Mouse (Mus musculus): ENCODE results near the gene Prss36. TPM values are rescaled to one million over a fixed set of nuclear protein-coding genes. Genes with fewer than 3 reads are reported as not detected.

Prss36 gene
- polyA plus RNA-seq, 1 experiment from 2014 or later = 10.9 TPM

DNA sequence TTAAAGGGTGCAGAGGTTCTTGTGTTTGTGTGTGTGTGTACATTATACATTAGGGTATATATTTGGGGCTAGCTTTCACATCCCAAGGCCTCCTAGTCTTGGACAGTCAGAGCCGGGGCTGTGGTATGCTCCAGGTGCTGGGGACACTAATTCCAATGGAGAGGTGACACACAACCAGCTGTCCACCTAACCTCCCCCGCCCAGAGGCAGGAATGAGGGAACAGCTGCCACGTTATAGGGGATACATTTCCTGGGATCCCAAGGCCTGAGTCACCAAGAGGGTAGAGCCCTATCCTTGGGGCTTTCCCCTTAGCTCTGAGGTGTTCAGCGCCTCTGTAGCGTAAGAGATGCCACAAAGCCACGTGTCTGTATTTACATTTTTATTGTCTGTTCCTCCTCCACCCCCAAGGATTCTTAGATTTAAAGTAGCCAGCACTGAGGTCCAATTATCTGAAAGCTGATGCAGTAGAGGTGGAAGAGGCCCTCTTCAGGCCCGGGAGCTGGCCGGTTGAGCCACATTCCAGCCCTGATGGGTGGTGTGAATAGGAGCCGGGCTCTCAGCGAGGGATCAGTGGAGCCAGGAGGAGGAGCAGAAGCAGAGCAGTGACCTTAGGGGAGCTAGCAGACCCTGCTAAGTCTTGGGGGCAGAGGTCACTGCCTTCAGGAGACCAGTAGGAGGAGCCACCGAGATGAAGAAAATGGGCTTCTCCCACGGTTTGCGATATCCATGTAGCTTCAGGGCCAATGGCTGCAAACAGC lies 14.1 kb downstream of the Prss36 start:
- H3K9ac ChIP-seq = no peak overlapping the region
- no peaks in the 10 kb centered on the region for H3K27me3 ChIP-seq (replicated peaks)
- no peak overlapping the region for H3K4me3 ChIP-seq (replicated peaks)
- peaks cover 35% of the 10 kb centered on the region for H3K4me1 ChIP-seq
- peak overlapping the region; percentile 22 for H3K4me2 ChIP-seq
- H3K36me3 ChIP-seq = no peaks in the 10 kb centered on the region
- peak overlapping the region; percentile 95 for H3K27ac ChIP-seq
- 26% methylated on average over 13 of the region's 13 CpGs for WGBS
- ATAC-seq (ENCODE audit: insufficient read depth, low FRiP score, low read depth) = peak; percentile 29
- no peaks in the 10 kb centered on the region for H3K9me3 ChIP-seq

DNA sequence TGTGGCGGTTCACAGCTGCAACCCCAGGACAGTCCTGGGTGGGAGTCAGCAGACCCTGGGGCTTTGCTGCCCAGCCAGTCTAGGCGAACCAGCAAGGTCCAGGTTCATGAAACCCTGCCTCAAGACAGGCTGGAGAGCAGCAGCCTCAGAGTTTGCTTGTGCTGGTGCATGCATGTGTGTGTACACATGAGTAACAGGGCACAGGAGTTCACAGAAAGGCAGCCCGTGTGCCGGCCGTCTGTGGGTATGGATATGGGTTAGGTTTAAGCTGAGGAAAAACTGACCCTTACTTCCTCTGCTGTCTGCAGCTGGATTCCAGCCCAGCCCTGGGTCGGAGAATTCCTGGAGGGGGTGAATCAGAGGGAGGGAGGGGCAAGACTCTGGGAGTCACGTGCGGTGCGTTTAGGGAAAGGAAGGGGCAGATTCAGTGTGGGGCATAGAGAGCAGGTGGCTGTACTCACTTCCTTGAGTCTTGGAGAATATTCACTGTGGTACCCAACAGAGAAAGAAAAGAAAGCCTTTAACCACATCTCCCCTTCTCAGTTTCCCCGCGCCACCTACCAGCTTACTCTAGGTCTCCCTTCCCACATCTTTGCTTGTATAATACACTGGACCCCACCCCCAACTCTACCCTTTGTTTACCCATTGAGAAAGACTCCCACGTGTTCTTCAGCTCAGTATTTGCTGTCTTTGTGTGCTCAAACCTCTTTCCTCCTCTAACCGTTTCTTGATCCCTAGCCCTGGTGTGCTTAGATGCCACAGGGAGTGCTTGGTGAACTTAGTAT lies 15.0 kb downstream of the Prss36 start:
- 0 out of 2 replicates have a peak overlapping the region, but pooled peaks have one; percentile 9 for H3K4me3 ChIP-seq (replicated peaks)
- H3K4me1 ChIP-seq = peaks cover 40% of the 10 kb centered on the region

DNA sequence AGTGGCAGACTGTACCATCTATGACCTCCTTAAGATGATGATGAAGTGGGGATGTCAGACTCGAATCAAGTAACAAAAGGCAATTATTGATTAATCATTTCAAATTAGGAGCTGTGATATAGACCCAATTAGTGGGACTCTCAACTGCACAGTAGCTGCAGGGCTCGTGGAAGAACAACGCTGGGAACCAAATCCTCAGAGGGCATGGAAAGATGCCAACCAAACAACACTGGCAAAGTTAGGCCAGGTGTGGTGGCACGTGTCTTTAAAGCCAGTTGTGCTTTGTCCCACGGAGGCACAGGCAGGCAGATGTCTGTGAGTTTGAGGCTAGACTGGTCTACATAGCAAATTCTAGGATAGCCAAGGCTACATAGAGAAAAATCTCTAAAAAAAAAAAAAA lies 15.9 kb downstream of the Prss36 start:
- peak overlapping the region; percentile 47; the same call in 1 of the 2 replicates for H3K4me3 ChIP-seq (replicated peaks)
- H3K27ac ChIP-seq = peak overlapping the region; percentile 95
- no peaks in the 10 kb centered on the region for H3K9me3 ChIP-seq
- H3K4me1 ChIP-seq = peaks cover 44% of the 10 kb centered on the region
- H3K9ac ChIP-seq = no peak overlapping the region
- no peak for ATAC-seq (ENCODE audit: insufficient read depth, low FRiP score, low read depth)
- H3K27me3 ChIP-seq (replicated peaks) = no peaks in the 10 kb centered on the region
- 69% methylated on average over 5 of the region's 5 CpGs for WGBS
- peaks cover 4% of the 10 kb centered on the region; the same call in 1 of the 2 replicates for H3K36me3 ChIP-seq
- H3K4me2 ChIP-seq = peak overlapping the region; percentile 51; the same call in 1 of the 2 replicates

More for the DNA sequence above, 15.0 kb downstream of the Prss36 start:
- Histone ChIP-seq H3K36me3 (no peaks in the 10 kb centered on the region; the same call in 1 of the 2 replicates), H3K4me2 (peak overlapping the region; percentile 19), H3K27ac (peak overlapping the region; percentile 95), H3K27me3 (replicated peaks) (no peaks in the 10 kb centered on the region), H3K9me3 (no peaks in the 10 kb centered on the region), H3K9ac (no peak overlapping the region)
- WGBS = 23% methylated on average over 13 of the region's 13 CpGs
- ATAC-seq (ENCODE audit: insufficient read depth, low FRiP score, low read depth) = peak; percentile 12

DNA sequence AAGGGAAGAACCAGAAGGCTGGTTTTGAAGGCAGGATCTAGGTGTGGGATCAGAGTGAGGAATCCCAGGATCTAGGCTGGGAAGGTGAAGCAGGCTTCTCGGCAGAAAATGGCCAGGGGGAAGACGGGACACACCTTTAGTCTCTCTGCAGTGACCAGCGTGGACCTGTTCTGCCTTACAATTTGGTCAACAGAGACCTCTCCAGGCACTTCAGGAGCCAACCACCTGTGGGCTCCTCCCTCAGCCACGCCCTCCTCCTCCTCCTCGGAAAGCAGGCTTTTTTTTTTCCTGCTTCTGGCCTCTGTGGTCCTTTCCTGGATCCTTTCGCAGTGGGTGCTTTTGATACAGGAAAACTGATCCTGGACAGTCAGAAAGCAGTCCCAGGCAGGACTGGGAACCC lies 16.6 kb downstream of the Prss36 start, which contains the start of gene Prss8:
TSS of gene Prss8 (minus strand) at position 182 of the 400 bp plus-strand sequence.
- ATAC-seq (ENCODE audit: insufficient read depth, low FRiP score, low read depth) = peak; percentile 47; the same call in 1 of the 2 replicates
- peak within 1 kb of the TSS; percentile 46 for H3K9ac ChIP-seq
- peaks cover 42% of the 10 kb centered on the region for H3K4me1 ChIP-seq
- H3K4me3 ChIP-seq (replicated peaks) = peak within 1 kb of the TSS; percentile 47
- 17% methylated on average over 6 of the region's 6 CpGs for WGBS
- H3K36me3 ChIP-seq = peaks cover 8% of the 10 kb centered on the region; the same call in 1 of the 2 replicates
- H3K27me3 ChIP-seq (replicated peaks) = no peaks in the 10 kb centered on the region
- peak within 1 kb of the TSS; percentile 95 for H3K27ac ChIP-seq
- H3K4me2 ChIP-seq = peak within 1 kb of the TSS; percentile 51
- H3K9me3 ChIP-seq = no peaks in the 10 kb centered on the region

DNA sequence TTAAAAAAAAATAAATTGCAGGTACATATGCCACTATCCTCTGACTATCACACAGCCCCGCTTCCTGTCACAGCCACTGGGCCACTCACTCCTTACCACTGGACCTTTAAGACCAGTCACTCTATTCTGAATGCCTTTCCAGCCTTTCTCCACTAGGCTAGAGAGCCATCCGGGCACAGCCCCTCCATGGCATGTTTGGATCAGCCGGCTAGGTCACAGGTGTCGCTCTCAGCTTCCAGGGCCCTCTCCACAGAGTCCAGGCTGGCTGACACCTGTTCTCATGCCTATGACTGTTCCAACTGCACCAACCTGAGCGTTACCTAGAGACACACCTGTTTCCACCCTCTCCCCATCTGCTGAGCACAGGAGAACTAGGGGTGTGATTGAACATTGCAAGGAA lies 17.9 kb downstream of the Prss36 start:
- 0 out of 2 replicates have a peak overlapping the region, but pooled peaks have one; percentile 46 for H3K9ac ChIP-seq
- H3K9me3 ChIP-seq = no peaks in the 10 kb centered on the region
- ATAC-seq (ENCODE audit: insufficient read depth, low FRiP score, low read depth) = no peak
- H3K27ac ChIP-seq = peak overlapping the region; percentile 95
- 42% methylated on average over 5 of the region's 5 CpGs for WGBS
- H3K27me3 ChIP-seq (replicated peaks) = no peaks in the 10 kb centered on the region
- peaks cover 41% of the 10 kb centered on the region for H3K4me1 ChIP-seq
- peak overlapping the region; percentile 51 for H3K4me2 ChIP-seq
- peaks cover 8% of the 10 kb centered on the region; the same call in 1 of the 2 replicates for H3K36me3 ChIP-seq
- H3K4me3 ChIP-seq (replicated peaks) = peak overlapping the region; percentile 47

DNA sequence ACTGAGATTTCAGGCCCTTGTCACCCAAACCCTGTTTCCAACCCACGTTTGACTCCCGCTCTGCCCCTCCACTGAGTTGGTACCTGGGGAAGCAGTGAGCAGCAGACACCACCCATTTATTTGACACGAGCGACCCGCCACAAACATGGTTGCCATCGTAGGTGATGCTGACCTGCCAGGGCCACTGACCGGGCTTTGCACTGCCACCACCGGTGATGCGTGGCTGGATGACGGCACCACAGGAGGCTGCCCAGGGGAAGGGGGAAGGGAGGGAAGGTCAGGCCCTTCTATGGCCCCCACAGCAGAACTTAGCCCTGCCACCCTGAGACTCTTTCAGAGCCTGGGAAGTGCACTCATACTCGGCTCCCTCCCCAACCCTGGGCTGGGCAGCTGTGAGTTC lies 18.8 kb downstream of the Prss36 start:
- no peaks in the 10 kb centered on the region for H3K27me3 ChIP-seq (replicated peaks)
- no peak for ATAC-seq (ENCODE audit: insufficient read depth, low FRiP score, low read depth)
- H3K27ac ChIP-seq = peak overlapping the region; percentile 93; the same call in 1 of the 2 replicates
- H3K4me2 ChIP-seq = peak overlapping the region; percentile 51
- peaks cover 34% of the 10 kb centered on the region for H3K4me1 ChIP-seq
- peaks cover 8% of the 10 kb centered on the region; the same call in 1 of the 2 replicates for H3K36me3 ChIP-seq
- no peak overlapping the region for H3K9ac ChIP-seq
- no peaks in the 10 kb centered on the region for H3K9me3 ChIP-seq
- 77% methylated on average over 11 of the region's 11 CpGs for WGBS
- peak overlapping the region; percentile 47; the same call in 1 of the 2 replicates for H3K4me3 ChIP-seq (replicated peaks)

DNA sequence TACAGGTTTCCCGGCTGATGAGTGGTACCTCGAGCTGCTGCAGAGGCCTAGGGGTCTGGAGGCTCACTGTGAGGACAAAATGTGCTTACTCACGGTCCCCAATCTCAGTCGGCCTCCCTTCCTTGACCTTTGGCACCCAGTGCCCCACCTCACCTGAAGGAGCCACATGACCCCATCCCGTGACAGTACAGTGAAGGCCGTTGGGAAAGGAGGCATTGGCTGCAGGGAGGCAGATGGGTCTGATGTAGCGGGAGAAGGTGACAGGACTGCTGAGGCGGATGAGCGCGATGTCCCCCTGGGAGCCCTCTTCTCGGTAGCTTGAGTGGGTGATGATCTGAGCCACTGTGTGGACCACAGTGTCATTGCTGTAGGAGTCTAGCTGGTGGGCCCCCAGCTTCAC lies 19.7 kb downstream of the Prss36 start:
- WGBS = 74% methylated on average over 11 of the region's 11 CpGs

DNA sequence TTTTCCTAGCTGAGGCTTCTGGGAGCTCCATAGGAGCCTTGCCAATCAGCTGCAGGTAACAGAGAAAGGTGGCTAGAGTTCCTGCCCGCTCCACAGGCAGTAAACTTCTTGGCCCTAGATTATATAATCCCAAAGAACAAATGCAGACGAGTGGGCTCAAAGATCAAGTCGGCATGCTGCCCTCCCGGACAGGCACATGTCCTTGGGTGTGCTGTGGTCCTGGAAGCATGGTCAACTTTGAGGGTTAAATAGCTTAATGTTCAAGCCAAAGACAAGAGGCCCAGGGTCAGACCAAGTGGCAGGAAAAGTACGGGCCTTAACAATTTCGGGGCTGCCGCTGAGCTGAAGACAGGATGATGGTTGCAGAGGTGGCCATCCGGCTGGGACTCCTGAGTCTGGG lies 20.5 kb downstream of the Prss36 start:
- Histone ChIP-seq H3K4me3 (replicated peaks) (no peak overlapping the region), H3K27ac (peak overlapping the region; percentile 93), H3K27me3 (replicated peaks) (no peaks in the 10 kb centered on the region), H3K9ac (no peak overlapping the region), H3K9me3 (no peaks in the 10 kb centered on the region), H3K4me1 (peaks cover 23% of the 10 kb centered on the region), H3K4me2 (peak overlapping the region; percentile 20), H3K36me3 (peaks cover 8% of the 10 kb centered on the region; the same call in 1 of the 2 replicates)
- WGBS = 73% methylated on average over 8 of the region's 8 CpGs
- ATAC-seq (ENCODE audit: insufficient read depth, low FRiP score, low read depth) = no peak

More for the DNA sequence above, 19.7 kb downstream of the Prss36 start:
- H3K27ac ChIP-seq = peak overlapping the region; percentile 93
- no peak for ATAC-seq (ENCODE audit: insufficient read depth, low FRiP score, low read depth)
- H3K36me3 ChIP-seq = peaks cover 8% of the 10 kb centered on the region; the same call in 1 of the 2 replicates
- no peaks in the 10 kb centered on the region for H3K9me3 ChIP-seq
- no peak overlapping the region for H3K9ac ChIP-seq
- peak overlapping the region; percentile 20 for H3K4me2 ChIP-seq
- peaks cover 30% of the 10 kb centered on the region for H3K4me1 ChIP-seq
- no peak overlapping the region for H3K4me3 ChIP-seq (replicated peaks)
- H3K27me3 ChIP-seq (replicated peaks) = no peaks in the 10 kb centered on the region

DNA sequence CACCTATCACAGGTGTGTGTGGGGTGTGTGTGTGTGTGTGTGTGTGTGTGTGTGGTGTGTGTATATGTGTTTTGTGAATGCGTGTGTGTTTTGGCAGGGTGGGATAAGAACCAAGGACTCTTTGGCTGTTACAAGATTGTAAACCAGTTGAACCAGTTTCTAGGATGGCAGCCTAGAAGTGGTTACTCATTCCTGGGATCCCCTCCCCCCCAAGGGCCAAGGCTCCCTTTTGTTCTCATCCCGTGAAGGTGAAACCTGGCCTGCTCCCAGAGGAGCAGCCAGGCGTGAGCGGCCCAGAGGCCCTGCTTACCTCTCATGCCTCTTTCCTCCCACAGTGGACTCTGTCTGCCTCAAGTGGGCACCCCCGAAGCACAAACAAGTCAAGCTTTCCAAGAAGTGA lies 21.3 kb downstream of the Prss36 start:
- no peaks in the 10 kb centered on the region for H3K27me3 ChIP-seq (replicated peaks)
- 66% methylated on average over 5 of the region's 5 CpGs for WGBS
- peaks cover 8% of the 10 kb centered on the region; the same call in 1 of the 2 replicates for H3K36me3 ChIP-seq
- no peaks in the 10 kb centered on the region for H3K9me3 ChIP-seq
- no peak overlapping the region for H3K9ac ChIP-seq
- H3K4me2 ChIP-seq = no peak overlapping the region
- H3K4me1 ChIP-seq = peaks cover 22% of the 10 kb centered on the region
- H3K27ac ChIP-seq = peak overlapping the region; percentile 93
- ATAC-seq (ENCODE audit: insufficient read depth, low FRiP score, low read depth) = peak; percentile 76
- H3K4me3 ChIP-seq (replicated peaks) = no peak overlapping the region

DNA sequence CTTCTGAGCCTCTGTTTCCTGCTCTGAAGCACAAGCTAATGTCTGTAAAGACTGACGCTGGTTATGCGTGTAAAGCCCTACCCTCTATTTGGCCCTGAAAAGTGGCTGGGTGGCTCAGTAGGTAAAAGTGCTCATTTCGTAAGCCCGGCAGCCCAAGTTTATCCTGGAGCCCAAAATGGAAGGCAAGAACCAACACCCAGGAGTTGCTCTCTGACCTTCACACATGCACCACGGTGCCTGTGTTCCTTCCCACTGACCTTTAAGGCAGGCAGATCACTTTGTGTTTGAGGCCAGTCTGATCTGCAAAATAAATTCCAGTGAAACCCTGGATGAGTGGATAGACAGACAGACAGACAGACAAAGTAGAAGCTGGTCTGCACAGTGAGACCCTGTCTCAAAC lies 22.8 kb downstream of the Prss36 start:
- no peak overlapping the region for H3K4me2 ChIP-seq
- peaks cover 22% of the 10 kb centered on the region for H3K4me1 ChIP-seq
- H3K36me3 ChIP-seq = peaks cover 8% of the 10 kb centered on the region; the same call in 1 of the 2 replicates
- no peaks in the 10 kb centered on the region for H3K27me3 ChIP-seq (replicated peaks)
- ATAC-seq (ENCODE audit: insufficient read depth, low FRiP score, low read depth) = no peak
- H3K4me3 ChIP-seq (replicated peaks) = no peak overlapping the region
- H3K9me3 ChIP-seq = no peaks in the 10 kb centered on the region
- H3K27ac ChIP-seq = peak overlapping the region; percentile 78; the same call in 1 of the 2 replicates
- WGBS = 75% methylated on average over 5 of the region's 5 CpGs
- H3K9ac ChIP-seq = no peak overlapping the region

DNA sequence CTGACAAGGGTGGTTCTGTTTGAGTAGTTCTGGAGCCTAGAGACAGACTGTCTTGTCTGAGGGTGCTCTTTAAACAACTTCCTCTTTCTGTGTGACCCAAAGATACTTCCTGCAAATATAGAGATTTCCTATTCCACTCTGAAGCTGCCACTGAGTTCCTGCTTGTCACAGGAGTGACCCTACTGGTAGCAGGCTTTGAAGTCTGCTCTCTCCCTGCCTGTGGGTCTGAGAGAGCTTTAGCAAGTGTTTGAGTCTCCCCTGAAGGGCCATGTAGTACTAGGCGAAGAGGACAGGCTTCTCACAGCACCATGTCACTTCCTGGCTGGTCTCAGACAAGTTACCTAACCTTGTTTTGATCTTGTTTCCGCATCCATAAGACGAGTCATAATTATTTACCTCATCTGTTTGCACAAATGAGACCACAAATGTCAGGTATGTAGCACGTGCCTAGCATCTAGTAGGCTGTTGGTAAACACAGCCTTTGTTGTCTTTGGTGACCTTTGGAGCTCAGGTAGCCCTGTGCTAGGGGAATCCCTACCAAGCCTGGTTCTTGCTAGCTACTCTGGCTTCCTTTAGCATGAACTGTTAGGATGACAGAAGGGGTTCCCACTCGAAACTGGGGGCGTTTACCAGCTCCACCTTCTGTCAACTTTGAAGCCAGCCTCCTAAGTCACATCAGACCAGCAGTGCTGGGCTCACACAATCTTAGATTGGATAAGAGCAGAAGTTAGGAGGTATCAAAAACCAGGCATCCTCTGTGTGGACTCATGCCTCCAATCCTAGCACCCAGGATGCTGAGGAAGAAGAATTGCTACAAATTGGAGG lies 23.9 kb downstream of the Prss36 start:
- 59% methylated on average over 6 of the region's 6 CpGs for WGBS

More for the DNA sequence above, 23.9 kb downstream of the Prss36 start:
- H3K4me2 ChIP-seq = no peak overlapping the region
- peaks cover 8% of the 10 kb centered on the region; the same call in 1 of the 2 replicates for H3K36me3 ChIP-seq
- ATAC-seq (ENCODE audit: insufficient read depth, low FRiP score, low read depth) = no peak
- peak overlapping the region; percentile 78 for H3K27ac ChIP-seq
- peaks cover 18% of the 10 kb centered on the region for H3K4me1 ChIP-seq
- no peak overlapping the region for H3K9ac ChIP-seq
- H3K4me3 ChIP-seq (replicated peaks) = no peak overlapping the region
- no peaks in the 10 kb centered on the region for H3K9me3 ChIP-seq
- H3K27me3 ChIP-seq (replicated peaks) = no peaks in the 10 kb centered on the region
